Mouse (Mus musculus) forebrain, embryonic 16.5 days (tissue): ENCODE measurements around the gene Trim39. TPM values are rescaled to one million over a fixed set of nuclear protein-coding genes. Genes with fewer than 3 reads are reported as not detected.

ENCODE experiments used
- polyA plus RNA-seq: library from polyadenylated mRNA; unstranded; fragments of >200 nt; fragmentation: Nextera tagmentation; extraction: Ambion mirVana; gene quantifications from 2 replicates; pipeline ENCODE4 v1.2.1, GENCODE M21; 2015

Trim39 gene
- polyA plus RNA-seq, 1 experiment from 2014 or later = 31.8 TPM

Other genes with a start within 250 kb of the Trim39 start
- 6.2 and 7.3 TPM in 2 replicates for gene H2-T23, start 239.4 kb downstream of the Trim39 start, polyA plus RNA-seq
- 4.9 and 5.3 TPM in 2 replicates for gene H2-T22, start 229.5 kb downstream of the Trim39 start, polyA plus RNA-seq
- not detected in 2 replicates for gene Gm6034, start 229.3 kb downstream of the Trim39 start, polyA plus RNA-seq
- 0.16 TPM in 1 of 2 replicates, not detected in the other for gene Gm11127, start 213.9 kb downstream of the Trim39 start, polyA plus RNA-seq
- gene Gm19684, start 150.6 kb downstream of the Trim39 start, polyA plus RNA-seq = not detected in 2 replicates
- gene Gm7030, start 142.8 kb downstream of the Trim39 start, polyA plus RNA-seq = not detected in 2 replicates
- not detected in 2 replicates for gene Gm8909, start 103.7 kb downstream of the Trim39 start, polyA plus RNA-seq
- gene H2-T3, start 82.0 kb downstream of the Trim39 start, polyA plus RNA-seq = not detected in 2 replicates
- 84.8 and 99.7 TPM in 2 replicates for gene Rpp21, start 14.2 kb downstream of the Trim39 start, polyA plus RNA-seq
- 0.32 TPM in 1 of 2 replicates, not detected in the other for gene H2-M10.2, start 14.2 kb upstream of the Trim39 start, polyA plus RNA-seq
- gene H2-M10.1, start 53.9 kb upstream of the Trim39 start, polyA plus RNA-seq = not detected in 2 replicates
- gene H2-M10.3, start 96.2 kb upstream of the Trim39 start, polyA plus RNA-seq = not detected in 2 replicates
- not detected in 2 replicates for gene H2-M10.4, start 190.1 kb upstream of the Trim39 start, polyA plus RNA-seq